Mouse (Mus musculus): ENCODE measurements around the gene Smoc1. TPM values are rescaled to one million over a fixed set of nuclear protein-coding genes. Genes with fewer than 3 reads are reported as not detected.

Gene Smoc1
- polyA plus RNA-seq, 1 experiment from 2014 or later: 12.1 TPM

DNA sequence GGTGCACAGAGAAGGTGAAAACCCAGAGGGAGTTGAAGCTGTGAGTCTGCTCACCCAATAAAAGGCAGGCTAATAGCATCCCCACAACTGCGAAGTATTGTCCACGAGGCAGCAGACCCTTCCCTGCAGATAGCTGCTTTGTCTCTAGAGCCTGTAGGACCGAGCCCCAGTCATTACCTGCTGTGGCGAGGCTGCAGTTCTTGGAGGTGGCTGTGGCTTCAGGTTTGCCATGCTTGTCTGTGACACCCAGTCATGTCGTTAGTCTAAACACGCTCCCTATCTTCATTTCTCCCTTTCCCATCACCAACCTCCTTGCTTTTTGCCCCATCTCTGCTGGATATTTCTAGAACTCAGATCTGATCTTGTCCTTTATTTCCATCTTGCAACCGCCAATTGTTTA lies 66.6 kb downstream of the Smoc1 start:
- Histone ChIP-seq H3K36me3 (no peaks in the 10 kb centered on the region), H3K27me3 (no peaks in the 10 kb centered on the region), H3K9ac (replicated peaks) (no peak overlapping the region), H3K4me2 (replicated peaks) (no peak overlapping the region), H3K4me3 (no peak overlapping the region), H3K9me3 (no peaks in the 10 kb centered on the region), H3K4me1 (no peaks in the 10 kb centered on the region), H3K27ac (replicated peaks) (no peak overlapping the region)
- 68% methylated on average over 7 of the region's 7 CpGs for WGBS
- no peak for ATAC-seq (replicated peaks)

DNA sequence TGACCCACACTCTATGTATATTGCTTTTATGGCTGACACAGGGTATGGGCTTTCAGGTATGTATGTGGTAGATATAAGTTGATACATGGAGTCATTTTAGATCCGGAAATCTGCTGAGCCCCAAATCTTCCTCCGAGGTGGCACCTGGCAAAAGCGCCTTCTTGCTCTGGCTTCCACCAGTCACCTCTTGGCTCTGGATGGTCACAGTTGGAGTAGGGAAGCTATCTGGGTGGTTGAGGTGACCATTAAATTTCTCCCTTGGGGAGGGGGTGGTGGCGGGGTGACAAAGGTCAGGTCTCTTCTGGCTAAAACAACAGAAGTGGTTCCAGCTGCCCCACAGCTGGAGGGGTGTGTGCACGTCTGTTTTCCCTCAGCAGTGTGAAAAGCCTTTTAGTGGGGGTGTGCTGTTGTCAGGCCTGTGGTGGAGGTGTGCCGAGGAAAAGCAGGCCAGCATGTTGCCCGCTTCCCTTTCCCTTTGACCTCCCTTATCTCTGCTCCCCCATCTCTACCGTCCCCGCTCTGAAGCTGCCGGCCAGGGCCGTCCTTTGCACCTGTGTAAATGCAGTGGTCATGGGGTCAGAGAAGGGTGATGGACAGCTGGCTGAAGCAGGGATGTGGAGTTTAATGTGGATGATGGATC lies 68.3 kb downstream of the Smoc1 start:
- WGBS: 72% methylated on average over 11 of the region's 11 CpGs

DNA sequence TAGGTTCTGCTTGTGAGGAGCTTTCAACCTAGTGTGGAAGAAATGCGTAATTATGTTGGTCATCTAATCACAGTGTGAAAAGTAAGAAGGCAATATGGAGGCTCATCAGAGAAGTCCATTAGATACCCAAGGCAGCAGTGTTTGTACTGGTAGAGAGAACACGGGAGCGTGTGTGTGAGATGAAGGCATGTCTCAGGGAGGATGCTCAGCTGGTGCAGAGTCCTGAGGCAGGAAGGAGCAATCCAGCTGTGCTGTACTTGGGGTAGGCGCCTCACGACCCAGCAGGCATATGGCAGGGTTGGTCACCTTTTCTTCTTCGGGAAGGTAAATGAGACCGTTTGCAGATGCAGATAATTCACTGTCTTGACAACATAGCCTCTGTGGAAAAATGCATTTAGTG lies 70.7 kb downstream of the Smoc1 start:
- Histone ChIP-seq H3K9ac (replicated peaks) (no peak overlapping the region), H3K4me3 (no peak overlapping the region), H3K27ac (replicated peaks) (no peak overlapping the region), H3K4me2 (replicated peaks) (no peak overlapping the region), H3K36me3 (no peaks in the 10 kb centered on the region), H3K27me3 (no peaks in the 10 kb centered on the region), H3K4me1 (peaks cover 3% of the 10 kb centered on the region; the same call in 1 of the 2 replicates), H3K9me3 (no peaks in the 10 kb centered on the region)
- WGBS: 83% methylated on average over 7 of the region's 7 CpGs
- ATAC-seq (replicated peaks): no peak

More for the DNA sequence above, 68.3 kb downstream of the Smoc1 start:
- Histone ChIP-seq H3K27ac (replicated peaks) (no peak overlapping the region), H3K9me3 (no peaks in the 10 kb centered on the region), H3K27me3 (no peaks in the 10 kb centered on the region), H3K36me3 (no peaks in the 10 kb centered on the region), H3K9ac (replicated peaks) (no peak overlapping the region), H3K4me2 (replicated peaks) (no peak overlapping the region), H3K4me3 (no peak overlapping the region), H3K4me1 (no peaks in the 10 kb centered on the region)
- no peak for ATAC-seq (replicated peaks)

DNA sequence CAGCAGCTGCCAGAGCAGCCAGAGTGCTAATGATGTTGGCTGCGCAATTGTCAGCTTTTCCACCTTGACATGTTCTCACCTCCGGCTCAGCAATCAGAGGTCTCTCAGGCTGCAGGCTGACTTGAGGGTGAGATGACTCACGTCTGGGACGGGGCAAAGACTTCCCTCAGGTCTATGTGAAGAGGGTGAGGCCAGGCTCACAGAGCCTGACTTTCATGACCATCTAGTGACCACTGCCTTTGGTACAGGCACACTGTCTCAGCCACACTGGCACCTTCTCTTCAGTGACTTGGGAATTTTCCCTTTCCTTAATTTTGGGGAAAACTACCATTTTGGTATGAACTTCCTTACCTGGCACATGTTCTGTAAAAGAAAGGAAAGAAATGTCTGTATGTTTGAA lies 71.1 kb downstream of the Smoc1 start:
- H3K4me3 ChIP-seq: no peak overlapping the region
- no peak overlapping the region for H3K4me2 ChIP-seq (replicated peaks)
- H3K27ac ChIP-seq (replicated peaks): no peak overlapping the region
- no peak overlapping the region for H3K9ac ChIP-seq (replicated peaks)
- H3K36me3 ChIP-seq: no peaks in the 10 kb centered on the region
- no peaks in the 10 kb centered on the region for H3K9me3 ChIP-seq
- 66% methylated on average over 4 of the region's 4 CpGs for WGBS
- H3K4me1 ChIP-seq: peaks cover 3% of the 10 kb centered on the region; the same call in 1 of the 2 replicates
- H3K27me3 ChIP-seq: no peaks in the 10 kb centered on the region
- no peak for ATAC-seq (replicated peaks)

DNA sequence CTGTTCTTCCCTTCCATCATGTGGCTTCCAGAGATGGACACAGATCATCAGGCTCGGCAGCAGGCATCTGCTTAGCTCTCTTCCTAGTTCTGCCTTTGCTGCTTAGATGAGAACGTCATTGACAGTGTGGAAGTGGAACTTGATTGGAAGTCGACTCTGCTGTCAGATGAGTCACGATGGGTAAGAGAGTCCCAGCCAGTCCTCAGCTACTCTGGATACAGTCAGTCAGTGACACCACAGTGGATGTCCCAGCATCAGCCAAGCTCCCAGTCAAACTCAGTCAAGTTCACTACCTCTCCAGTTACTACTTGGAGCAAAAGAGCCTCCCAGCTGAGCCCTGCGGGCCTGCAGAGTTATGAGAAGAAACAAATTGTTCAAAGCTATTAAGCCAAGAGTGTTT lies 72.6 kb downstream of the Smoc1 start:
- H3K27ac ChIP-seq (replicated peaks): no peak overlapping the region
- 91% methylated on average over 5 of the region's 5 CpGs for WGBS
- no peak for ATAC-seq (replicated peaks)
- no peaks in the 10 kb centered on the region for H3K9me3 ChIP-seq
- H3K4me1 ChIP-seq: peaks cover 3% of the 10 kb centered on the region; the same call in 1 of the 2 replicates
- H3K9ac ChIP-seq (replicated peaks): no peak overlapping the region
- no peaks in the 10 kb centered on the region for H3K27me3 ChIP-seq
- no peak overlapping the region for H3K4me2 ChIP-seq (replicated peaks)
- H3K36me3 ChIP-seq: no peaks in the 10 kb centered on the region
- H3K4me3 ChIP-seq: no peak overlapping the region

DNA sequence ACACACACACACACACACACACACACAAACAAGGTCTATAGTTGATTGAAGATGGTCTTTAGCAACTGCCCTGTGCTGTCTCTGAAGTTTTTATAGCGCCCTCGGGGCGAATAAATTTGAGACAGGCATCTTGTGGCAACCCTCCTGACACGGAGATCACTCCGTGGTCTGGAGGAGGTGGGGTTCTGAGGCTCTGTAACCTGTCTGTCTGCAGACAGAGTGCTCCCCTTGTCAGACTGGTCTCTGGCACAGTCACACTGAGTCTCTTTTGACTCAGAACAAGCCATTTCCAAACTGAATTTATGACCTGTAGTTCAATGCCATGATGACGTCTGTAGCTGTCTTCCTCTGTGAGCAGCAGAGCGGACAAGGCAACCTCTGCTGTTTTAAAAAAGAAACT lies 75.1 kb downstream of the Smoc1 start:
- no peaks in the 10 kb centered on the region for H3K9me3 ChIP-seq
- ATAC-seq (replicated peaks): no peak
- H3K4me1 ChIP-seq: peaks cover 14% of the 10 kb centered on the region
- no peak overlapping the region for H3K4me3 ChIP-seq
- no peak overlapping the region for H3K27ac ChIP-seq (replicated peaks)
- no peak overlapping the region for H3K4me2 ChIP-seq (replicated peaks)
- H3K9ac ChIP-seq (replicated peaks): no peak overlapping the region
- no peaks in the 10 kb centered on the region for H3K36me3 ChIP-seq
- WGBS: 90% methylated on average over 7 of the region's 7 CpGs
- no peaks in the 10 kb centered on the region for H3K27me3 ChIP-seq

DNA sequence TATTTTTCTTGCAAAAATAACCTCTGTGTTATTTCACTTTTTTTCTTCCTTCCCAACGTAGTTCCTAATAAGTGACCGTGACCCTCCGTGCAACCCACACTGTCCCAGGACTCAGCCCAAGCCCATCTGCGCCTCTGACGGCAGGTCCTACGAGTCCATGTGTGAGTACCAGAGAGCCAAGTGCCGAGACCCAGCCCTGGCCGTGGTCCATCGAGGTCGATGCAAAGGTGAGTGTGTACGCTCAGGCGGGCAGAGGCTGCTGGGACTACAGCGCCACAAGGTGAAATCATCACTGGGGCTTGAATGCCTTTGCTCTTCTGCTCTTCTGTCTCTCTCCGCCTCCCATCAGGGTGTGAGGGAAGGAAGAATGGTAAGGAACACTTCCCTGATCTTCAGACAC lies 77.9 kb downstream of the Smoc1 start:
- Histone ChIP-seq H3K9me3 (no peaks in the 10 kb centered on the region), H3K36me3 (no peaks in the 10 kb centered on the region), H3K4me2 (replicated peaks) (no peak overlapping the region), H3K27ac (replicated peaks) (no peak overlapping the region), H3K27me3 (no peaks in the 10 kb centered on the region), H3K9ac (replicated peaks) (no peak overlapping the region), H3K4me3 (no peak overlapping the region), H3K4me1 (peaks cover 14% of the 10 kb centered on the region)
- WGBS: 91% methylated on average over 14 of the region's 14 CpGs
- ATAC-seq (replicated peaks): no peak

DNA sequence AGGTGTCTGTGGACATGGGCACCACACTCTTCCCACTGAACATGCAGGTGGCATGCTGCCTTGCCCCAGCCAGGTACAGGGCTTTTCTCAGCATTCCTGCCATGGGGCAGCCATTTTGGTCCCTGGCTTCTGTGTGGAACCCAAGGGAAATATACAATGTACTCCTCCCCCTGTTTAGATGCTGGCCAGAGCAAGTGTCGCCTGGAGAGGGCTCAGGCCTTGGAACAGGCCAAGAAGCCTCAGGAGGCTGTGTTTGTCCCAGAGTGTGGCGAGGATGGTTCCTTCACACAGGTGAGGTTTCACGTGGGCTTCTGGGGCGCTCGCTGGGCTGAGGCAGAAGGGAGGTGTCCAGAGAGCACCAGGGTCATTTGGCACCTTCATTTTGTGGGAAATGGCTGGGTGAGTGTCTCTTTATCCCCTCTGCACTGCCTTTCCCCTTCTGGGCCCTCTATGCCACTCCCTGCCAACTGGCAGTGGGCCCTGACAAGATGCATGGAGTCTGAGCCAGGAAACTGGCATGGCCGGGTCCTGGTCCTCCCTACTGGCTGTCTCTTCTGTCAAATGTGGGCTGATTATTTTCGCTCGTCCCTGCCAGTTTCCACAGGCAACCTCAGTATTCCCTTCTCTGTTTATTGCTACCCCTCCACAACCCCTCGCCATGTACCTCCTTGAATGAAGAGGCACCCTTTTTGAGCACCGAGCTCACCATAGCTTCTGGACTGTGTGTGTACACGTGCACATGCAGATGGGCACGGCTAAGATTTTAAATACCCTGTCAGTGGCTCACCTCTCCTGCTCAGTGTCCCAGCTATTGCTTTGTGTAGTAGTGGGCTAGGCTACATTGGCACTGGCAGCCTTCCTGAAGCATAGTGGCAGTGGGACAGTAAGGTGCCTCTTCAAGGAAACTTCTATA lies 79.4 kb downstream of the Smoc1 start:
- H3K9me3 ChIP-seq: no peaks in the 10 kb centered on the region
- no peaks in the 10 kb centered on the region for H3K27me3 ChIP-seq
- WGBS: 63% methylated on average over 12 of the region's 12 CpGs
- peaks cover 15% of the 10 kb centered on the region for H3K4me1 ChIP-seq
- H3K4me2 ChIP-seq (replicated peaks): no peak overlapping the region
- no peak overlapping the region for H3K4me3 ChIP-seq
- peak overlapping the region; percentile 66 for H3K27ac ChIP-seq (replicated peaks)
- H3K9ac ChIP-seq (replicated peaks): no peak overlapping the region
- ATAC-seq (replicated peaks): peak; percentile 93
- no peaks in the 10 kb centered on the region for H3K36me3 ChIP-seq

DNA sequence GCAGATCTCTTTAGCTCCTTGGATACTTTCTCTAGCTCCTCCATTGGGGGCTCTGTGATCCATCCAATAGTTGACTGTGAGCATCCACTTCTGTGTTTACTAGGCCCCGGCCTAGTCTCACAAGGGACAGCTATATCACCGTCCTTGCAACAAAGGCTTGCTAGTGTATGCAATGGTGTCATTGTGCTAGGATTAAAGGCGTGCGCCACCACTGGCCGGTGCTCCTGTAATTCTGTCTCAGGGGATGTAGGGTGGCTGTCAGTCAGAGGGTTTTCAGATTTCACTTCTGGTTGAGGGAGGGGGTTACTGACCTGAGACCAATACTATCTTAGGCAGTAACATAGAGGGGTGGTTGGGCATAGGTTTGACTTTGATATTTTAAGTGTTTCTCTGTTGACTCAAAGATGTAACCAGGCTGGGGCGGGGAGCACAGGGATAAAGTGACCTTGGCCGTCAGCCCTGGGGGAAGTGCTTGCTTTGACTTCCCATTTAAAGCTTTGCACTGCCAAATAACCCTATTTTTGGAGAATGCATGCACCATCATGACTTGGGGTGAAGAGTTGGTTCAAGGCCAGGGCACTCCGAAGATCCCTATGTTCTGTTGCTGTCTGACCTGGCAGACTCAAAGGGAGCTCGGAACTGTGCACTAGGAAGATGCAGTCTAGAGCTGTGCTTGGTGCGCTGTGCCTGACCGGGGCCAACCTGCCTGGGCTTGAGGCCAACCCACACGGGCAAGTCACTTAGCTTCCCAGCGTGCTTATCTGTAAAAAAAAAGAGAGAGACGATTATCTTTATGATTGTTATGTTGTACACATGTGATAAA lies 80.9 kb downstream of the Smoc1 start:
- no peak overlapping the region for H3K9ac ChIP-seq (replicated peaks)
- H3K9me3 ChIP-seq: no peaks in the 10 kb centered on the region
- no peak for ATAC-seq (replicated peaks)
- H3K36me3 ChIP-seq: no peaks in the 10 kb centered on the region
- no peak overlapping the region for H3K27ac ChIP-seq (replicated peaks)
- 78% methylated on average over 14 of the region's 14 CpGs for WGBS
- no peak overlapping the region for H3K4me3 ChIP-seq
- no peaks in the 10 kb centered on the region for H3K27me3 ChIP-seq
- H3K4me1 ChIP-seq: peaks cover 15% of the 10 kb centered on the region
- H3K4me2 ChIP-seq (replicated peaks): no peak overlapping the region

DNA sequence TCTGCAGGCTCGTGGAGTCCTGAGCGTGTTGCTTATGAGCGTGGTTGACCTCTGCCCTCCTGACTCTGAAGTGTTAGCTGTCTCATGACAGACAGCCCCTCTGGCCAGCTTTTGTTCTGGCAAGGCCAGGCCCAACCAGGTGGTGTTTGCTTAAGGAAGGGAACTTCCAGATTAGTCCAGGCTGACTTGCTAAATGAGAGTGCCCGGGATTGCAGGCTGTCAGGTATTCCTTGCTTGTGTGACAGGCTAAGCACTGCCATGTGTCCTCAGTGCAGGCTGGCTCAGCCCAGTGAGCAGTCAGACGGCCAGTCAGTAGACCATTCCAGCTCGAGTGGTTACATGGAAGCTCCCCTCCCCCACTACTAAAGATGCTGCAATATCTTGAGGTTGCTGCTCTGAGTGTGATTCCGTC lies 82.0 kb downstream of the Smoc1 start:
- WGBS: 34% methylated on average over 7 of the region's 7 CpGs
- Histone ChIP-seq H3K36me3 (no peaks in the 10 kb centered on the region), H3K27me3 (no peaks in the 10 kb centered on the region), H3K9ac (replicated peaks) (no peak overlapping the region), H3K4me3 (no peak overlapping the region), H3K4me2 (replicated peaks) (no peak overlapping the region), H3K27ac (replicated peaks) (no peak overlapping the region), H3K9me3 (no peaks in the 10 kb centered on the region), H3K4me1 (peaks cover 15% of the 10 kb centered on the region)
- ATAC-seq (replicated peaks): no peak

DNA sequence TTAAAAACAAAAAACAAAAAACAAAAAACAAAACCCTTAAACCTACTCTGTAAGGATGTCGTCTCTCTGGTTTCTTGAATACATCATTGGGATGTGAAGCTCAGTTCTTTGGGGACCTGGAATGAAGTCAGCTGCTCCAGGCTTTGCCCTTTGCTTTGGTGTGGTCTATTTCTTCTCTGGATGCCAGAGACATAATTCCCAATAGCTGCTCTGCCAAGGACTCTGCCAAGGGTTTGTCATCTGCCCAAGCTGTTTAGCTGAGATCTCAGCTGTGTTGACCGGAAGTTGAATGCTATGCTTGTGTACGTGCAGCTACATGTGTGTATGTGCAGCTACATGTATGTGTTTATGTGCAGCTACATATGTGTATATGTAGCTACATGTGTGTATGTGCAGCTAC lies 83.4 kb downstream of the Smoc1 start:
- no peaks in the 10 kb centered on the region for H3K27me3 ChIP-seq
- 74% methylated on average over 3 of the region's 3 CpGs for WGBS

DNA sequence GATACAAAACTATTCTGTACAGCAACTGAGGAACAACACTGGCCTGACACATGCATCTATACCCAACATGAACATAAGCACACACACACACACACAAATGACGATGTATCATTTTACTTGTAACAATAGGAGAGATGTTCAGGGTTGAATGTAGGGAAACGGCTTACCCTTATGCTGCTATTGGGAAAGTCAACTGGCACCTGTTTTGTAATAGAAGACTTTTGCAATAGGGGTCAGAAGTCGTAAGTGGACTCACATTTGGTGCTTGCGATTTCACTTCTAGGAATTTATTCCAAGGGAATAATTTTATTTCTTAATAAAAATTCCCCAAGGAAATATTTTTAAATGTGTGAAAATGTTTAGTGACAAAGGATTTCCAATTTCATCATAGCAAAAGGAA lies 85.7 kb downstream of the Smoc1 start:
- H3K27ac ChIP-seq (replicated peaks): no peak overlapping the region
- no peak for ATAC-seq (replicated peaks)
- H3K9me3 ChIP-seq: no peaks in the 10 kb centered on the region
- WGBS: 94% methylated on average over 4 of the region's 4 CpGs
- H3K4me2 ChIP-seq (replicated peaks): no peak overlapping the region
- H3K27me3 ChIP-seq: no peaks in the 10 kb centered on the region
- no peaks in the 10 kb centered on the region for H3K36me3 ChIP-seq
- peaks cover 3% of the 10 kb centered on the region for H3K4me1 ChIP-seq
- no peak overlapping the region for H3K9ac ChIP-seq (replicated peaks)
- H3K4me3 ChIP-seq: no peak overlapping the region

More for the DNA sequence above, 83.4 kb downstream of the Smoc1 start:
- Histone ChIP-seq H3K27ac (replicated peaks) (no peak overlapping the region), H3K4me3 (no peak overlapping the region), H3K9ac (replicated peaks) (no peak overlapping the region), H3K4me2 (replicated peaks) (no peak overlapping the region), H3K4me1 (peaks cover 15% of the 10 kb centered on the region), H3K36me3 (no peaks in the 10 kb centered on the region), H3K9me3 (no peaks in the 10 kb centered on the region)
- ATAC-seq (replicated peaks): no peak
